Mouse (Mus musculus) left cerebral cortex, postnatal 14 days (tissue): ENCODE results near the gene Znrf2. TPM values are rescaled to one million over a fixed set of nuclear protein-coding genes. Genes with fewer than 3 reads are reported as not detected.

Experiments used
- DNase-seq, 2 experiments: peaks; one replicate each; pipeline ENCODE4 v3.0.0; 2021 to 2022; ENCODE audit warnings: low spot score in 2 of 2, mixed read lengths in 1 of 2
- intact Hi-C: fragments of 180-260 bp; cut with DNase I; formaldehyde crosslinking; loops from one replicate; pipeline ENCODE4 v1.15.1; 2025
- total RNA-seq, 2 experiments: library from RNA; stranded (reverse); gene quantifications; 2 replicates each; pipeline ENCODE4 v1.2.3; 2021

Gene Znrf2
- total RNA-seq, 2 experiments from 2014 or later, result 19.4 to 21.8 TPM

- intact Hi-C loops, result no loop called here
Measured at GRCm38 (mm10) chr6:54886195-54886594, 69.5 kb downstream of the Znrf2 start.

GRCm38 (mm10) chr6:54890221-54890620 lies 73.5 kb downstream of the Znrf2 start:
- DNase-seq, result no peak
- intact Hi-C loops, result no loop called here

More at GRCm38 (mm10) chr6:54886195-54886594, 69.5 kb downstream of the Znrf2 start:
- no peak for DNase-seq

DNA sequence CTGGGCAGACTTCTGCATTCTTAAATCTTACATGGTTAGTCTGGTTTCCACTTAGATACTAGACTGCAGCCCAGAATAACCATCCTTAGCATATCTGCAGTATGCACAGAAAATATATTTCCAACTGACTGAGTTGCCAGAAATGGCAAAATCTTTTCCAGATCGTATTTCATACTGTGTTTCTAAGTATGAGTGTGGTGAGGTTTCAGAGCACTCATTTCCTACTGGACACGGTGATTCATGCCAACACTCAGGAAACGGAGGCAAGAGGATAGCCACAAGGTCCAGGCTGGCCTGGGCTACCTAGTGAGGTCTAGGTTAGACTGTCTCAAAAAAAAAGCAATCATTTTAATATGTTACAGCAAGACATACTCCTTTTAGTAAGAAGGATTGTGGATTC lies 74.7 kb downstream of the Znrf2 start:
- intact Hi-C loops, result no loop called here
- DNase-seq, result no peak

GRCm38 (mm10) chr6:54900256-54900655 lies 83.5 kb downstream of the Znrf2 start:
- no peak for DNase-seq
- intact Hi-C loops, result no loop called here

DNA sequence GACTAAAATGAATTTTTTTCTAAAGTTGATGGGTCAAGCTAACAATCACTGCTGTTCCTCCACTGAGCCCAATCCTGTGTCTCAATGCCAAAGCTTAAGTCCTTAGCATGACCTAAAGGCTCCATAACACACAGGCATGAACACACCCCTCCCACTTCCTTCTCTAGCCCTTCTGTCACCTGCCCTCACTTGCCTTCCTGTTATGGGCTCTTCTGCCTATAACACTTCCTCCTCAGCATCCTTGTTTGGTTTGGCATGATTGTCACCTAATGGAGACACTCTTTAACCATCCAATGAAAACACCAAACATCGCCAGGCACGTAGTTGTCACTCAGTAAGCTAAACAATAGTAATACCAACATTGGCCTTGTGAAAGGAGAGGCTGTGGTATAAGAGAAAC lies 85.8 kb downstream of the Znrf2 start:
- no peak for DNase-seq
- intact Hi-C loops, result no loop called here

- DNase-seq, result no peak
- intact Hi-C loops, result no loop called here
Measured at GRCm38 (mm10) chr6:54906053-54907040, 89.6 kb downstream of the Znrf2 start.

DNA sequence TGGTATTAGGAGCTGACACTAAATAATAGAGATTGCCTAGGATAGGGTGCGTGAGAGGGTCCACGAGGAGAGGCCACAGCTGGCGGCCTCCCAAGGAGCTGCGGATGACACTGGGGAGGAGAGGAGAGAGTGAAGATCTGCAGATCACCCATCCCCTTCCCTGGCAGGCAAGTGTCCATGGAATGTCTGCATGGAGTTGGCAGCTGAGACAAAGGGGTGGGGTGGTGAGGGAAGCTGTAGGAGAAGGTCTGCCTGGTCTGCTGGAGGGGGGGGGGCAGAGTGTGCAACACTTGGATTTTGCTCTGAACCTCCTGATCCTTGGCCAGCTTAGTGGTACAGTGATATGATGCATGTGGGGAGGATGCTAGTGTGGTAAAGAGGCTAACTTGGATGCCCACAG lies 98.3 kb downstream of the Znrf2 start:
- intact Hi-C loops, result loop anchor here (5.0 to 10.0 kb wide), 3 partner anchors 102 to 257 kb away; no protein-coding TSS in a partner anchor
- DNase-seq, result no peak

- intact Hi-C loops, result loop anchor here (5.0 to 10.0 kb wide), 3 partner anchors 101 to 256 kb away; no protein-coding TSS in a partner anchor
- no peak for DNase-seq
Measured at GRCm38 (mm10) chr6:54916163-54916562, 99.4 kb downstream of the Znrf2 start.

DNA sequence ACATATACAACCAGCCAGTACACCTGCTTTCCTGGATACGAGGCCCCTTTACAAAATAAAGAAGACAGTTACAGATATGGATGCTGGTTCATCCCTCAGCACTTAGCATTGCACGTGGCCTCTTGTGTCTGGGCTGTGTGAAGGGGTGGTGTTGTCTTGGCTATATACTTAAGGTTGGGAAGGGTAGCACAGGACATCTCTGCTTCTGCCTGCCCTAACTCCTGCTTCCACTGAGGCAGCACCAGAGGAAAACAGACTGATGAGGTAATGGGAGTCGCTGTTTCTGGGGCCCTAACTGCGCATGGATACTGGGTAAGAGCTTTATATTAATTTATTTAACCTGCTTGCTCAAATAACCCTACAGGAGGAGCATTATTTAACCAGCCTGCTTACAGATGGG lies 100.2 kb downstream of the Znrf2 start:
- intact Hi-C loops, result loop anchor here (5.0 to 10.0 kb wide), 3 partner anchors 100 to 255 kb away; no protein-coding TSS in a partner anchor
- no peak for DNase-seq

DNA sequence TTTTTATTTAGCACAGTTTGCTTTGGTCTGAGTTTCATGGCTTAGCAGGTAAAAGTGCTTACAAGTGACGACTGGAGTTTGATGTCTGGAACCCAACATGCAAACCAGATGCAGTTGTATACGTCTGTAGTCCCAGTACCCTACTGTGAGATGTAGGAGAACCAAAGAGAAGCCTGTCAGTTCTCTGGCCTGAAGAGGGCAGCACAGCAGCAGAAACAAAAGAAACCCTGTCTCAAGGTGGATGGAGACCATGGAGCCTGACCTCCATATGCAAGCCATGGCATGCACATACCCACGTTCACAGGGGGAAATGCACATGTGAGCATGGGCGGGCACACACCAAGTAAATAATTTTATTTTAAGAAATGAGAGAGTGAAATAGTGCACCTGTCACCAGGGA lies 100.8 kb downstream of the Znrf2 start:
- DNase-seq, result peak; percentile 45 to 62
- intact Hi-C loops, result loop anchor here (5.0 to 10.0 kb wide), 3 partner anchors 100 to 255 kb away; no protein-coding TSS in a partner anchor

DNA sequence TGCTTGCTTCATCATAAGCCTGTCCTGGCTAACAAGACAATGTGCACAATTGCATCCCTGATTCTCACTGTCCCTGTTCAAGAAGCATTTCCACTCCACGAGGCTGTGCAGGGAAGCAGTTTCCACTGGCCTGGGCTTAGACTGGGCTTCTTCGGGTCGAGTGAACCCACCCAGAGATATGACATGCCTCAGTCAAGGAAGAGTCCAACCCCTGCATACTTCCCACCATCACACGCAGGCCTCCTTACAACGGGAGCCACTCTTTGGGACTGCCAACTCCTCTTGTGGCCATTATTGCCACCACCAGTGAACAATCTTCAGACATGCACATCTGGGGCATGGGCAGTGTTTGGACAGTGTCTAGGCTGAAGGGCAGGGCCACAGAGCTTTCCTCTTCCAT lies 101.8 kb downstream of the Znrf2 start:
- intact Hi-C loops, result loop anchor here (5.0 to 10.0 kb wide), 3 partner anchors 99 to 254 kb away; no protein-coding TSS in a partner anchor
- no peak for DNase-seq

DNA sequence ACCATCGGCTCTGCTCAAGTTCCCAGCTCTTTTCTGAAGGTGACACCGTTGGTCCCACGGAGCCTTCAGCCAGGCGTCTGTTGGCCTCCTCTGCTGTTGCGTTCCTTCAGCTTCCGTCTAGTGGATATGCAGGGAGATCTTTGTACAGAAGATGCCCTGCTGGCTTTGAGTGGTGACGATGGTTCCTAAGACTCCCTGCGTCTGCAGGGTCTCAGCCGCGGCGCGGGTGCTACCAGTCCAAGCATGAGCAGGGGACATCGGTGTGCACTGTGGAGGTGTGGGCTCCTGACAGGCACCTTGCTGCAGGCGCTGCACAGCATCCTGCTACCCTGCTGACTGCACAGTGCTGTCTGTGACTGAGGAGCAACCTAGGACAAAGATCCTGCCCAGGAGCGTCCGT lies 107.8 kb downstream of the Znrf2 start:
- intact Hi-C loops, result no loop called here
- no peak for DNase-seq

GRCm38 (mm10) chr6:54925736-54926440 lies 109.2 kb downstream of the Znrf2 start:
- no peak for DNase-seq
- intact Hi-C loops, result no loop called here

GRCm38 (mm10) chr6:54926899-54927298 lies 110.2 kb downstream of the Znrf2 start:
- no peak for DNase-seq
- intact Hi-C loops, result no loop called here

GRCm38 (mm10) chr6:54927946-54928345 lies 111.2 kb downstream of the Znrf2 start:
- intact Hi-C loops, result no loop called here
- DNase-seq, result no peak

GRCm38 (mm10) chr6:54931641-54932040 lies 114.9 kb downstream of the Znrf2 start:
- DNase-seq, result no peak
- intact Hi-C loops, result no loop called here

- DNase-seq, result no peak
- intact Hi-C loops, result no loop called here
Measured at GRCm38 (mm10) chr6:54932526-54932925, 115.8 kb downstream of the Znrf2 start.

DNA sequence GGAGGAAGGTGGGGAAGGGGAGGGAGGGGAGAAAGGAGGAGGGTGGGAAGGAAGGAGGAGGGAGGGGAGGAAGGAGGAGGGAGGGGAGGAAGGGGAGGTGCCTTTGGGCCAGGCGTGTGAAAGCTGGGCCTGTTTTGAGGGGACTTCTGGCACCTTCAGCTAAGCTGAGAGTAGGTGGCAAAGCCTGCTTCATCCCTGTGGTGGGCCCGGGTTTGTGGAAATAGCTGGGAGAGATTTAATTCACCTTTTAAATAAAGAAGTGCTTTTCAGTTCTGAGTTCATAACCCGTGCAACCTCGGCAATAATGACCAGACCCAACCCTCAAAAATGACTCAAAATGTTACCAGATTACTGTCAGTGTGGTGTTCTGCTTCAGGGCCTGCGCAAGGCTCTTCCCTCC lies 116.5 kb downstream of the Znrf2 start:
- no peak for DNase-seq
- intact Hi-C loops, result no loop called here

DNA sequence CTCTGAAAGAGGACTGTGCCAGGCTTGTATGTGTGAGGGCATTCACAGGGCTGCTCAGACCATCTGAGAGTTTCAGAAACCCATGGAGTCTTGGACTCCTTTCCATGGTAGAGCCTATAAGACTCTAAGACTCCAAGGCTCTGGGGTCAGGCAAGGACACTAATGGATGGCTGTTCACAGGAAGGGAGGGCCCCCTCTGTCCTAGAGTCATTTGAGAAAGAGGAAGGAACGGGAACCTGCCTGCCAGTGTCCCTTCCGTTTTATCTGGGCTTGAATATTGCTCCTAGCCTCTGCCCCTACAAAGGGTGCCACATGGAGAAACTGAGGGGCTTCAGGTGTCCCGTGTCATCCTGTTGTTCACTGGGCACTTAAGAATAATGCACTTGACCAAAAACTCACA lies 117.2 kb downstream of the Znrf2 start:
- intact Hi-C loops, result no loop called here
- DNase-seq, result no peak

GRCm38 (mm10) chr6:54934313-54934712 lies 117.6 kb downstream of the Znrf2 start:
- intact Hi-C loops, result no loop called here
- DNase-seq, result no peak
